Mouse (Mus musculus) megakaryocyte, embryonic 14.5 days (primary cell): ENCODE results near the gene Ctdspl. TPM values are rescaled to one million over a fixed set of nuclear protein-coding genes. Genes with fewer than 3 reads are reported as not detected.
A peak's percentile ranks its signal among the peaks of the same experiment; 100 is the strongest.

Source experiments
- H3K27me3 ChIP-seq: replicated peaks from 2 replicates; pipeline ENCODE3; 2012; ENCODE audit warnings: inconsistent platforms
- H3K36me3 ChIP-seq: replicated peaks from 2 replicates; pipeline ENCODE3; 2012; ENCODE audit warnings: low read length, inconsistent platforms, mixed read lengths
- H3K4me1 ChIP-seq: 2 replicates; pipeline ENCODE4 v1.6.1; 2012; ENCODE audit warnings: inconsistent platforms
- H3K4me3 ChIP-seq: replicated peaks from 2 replicates; pipeline ENCODE3; 2012; ENCODE audit warnings: moderate library complexity, mild to moderate bottlenecking, inconsistent platforms
- H3K9me3 ChIP-seq: 2 replicates; pipeline ENCODE4 v1.6.1; 2012; ENCODE audit warnings: inconsistent platforms
- FLI1 ChIP-seq: IDR thresholded peaks from 2 replicates; pipeline ENCODE4 v1.6.1; 2012; ENCODE audit warnings: low read length, inconsistent platforms, mixed read lengths
- GATA1 ChIP-seq: IDR thresholded peaks from 3 replicates; pipeline ENCODE4 v1.6.1; 2012; ENCODE audit warnings: mixed read lengths, low read length, inconsistent platforms, borderline replicate concordance
- polyA plus RNA-seq: library from polyadenylated mRNA; stranded (reverse); fragments of >175 nt; gene quantifications from 2 replicates; pipeline ENCODE4 v1.2.3, GENCODE M21; 2012; ENCODE audit warnings: low replicate concordance; ENCODE audit not compliant: insufficient read depth

The Ctdspl gene
- polyA plus RNA-seq, 1 experiment = 4.2 TPM

DNA sequence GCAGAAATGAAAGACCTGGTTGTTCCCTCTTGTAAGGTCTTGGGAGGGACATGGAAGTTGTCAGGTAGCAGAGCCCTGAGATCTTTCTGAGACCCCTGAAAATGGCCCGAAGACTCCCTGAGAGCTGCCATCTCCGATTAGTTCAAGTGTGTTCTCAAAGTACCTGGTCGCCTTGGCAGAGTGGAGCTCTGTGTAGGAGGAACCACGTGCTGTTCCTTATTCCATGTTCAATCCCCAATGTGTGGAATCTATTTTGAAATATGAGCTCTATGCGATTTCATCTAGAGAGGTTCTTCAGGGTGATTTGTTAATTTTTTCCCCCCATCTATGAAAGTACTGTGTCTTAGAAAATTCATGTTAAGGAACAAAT lies 66.3 kb downstream of the Ctdspl start:
- TF ChIP-seq FLI1 = no peak
- no peak for TF ChIP-seq GATA1

DNA sequence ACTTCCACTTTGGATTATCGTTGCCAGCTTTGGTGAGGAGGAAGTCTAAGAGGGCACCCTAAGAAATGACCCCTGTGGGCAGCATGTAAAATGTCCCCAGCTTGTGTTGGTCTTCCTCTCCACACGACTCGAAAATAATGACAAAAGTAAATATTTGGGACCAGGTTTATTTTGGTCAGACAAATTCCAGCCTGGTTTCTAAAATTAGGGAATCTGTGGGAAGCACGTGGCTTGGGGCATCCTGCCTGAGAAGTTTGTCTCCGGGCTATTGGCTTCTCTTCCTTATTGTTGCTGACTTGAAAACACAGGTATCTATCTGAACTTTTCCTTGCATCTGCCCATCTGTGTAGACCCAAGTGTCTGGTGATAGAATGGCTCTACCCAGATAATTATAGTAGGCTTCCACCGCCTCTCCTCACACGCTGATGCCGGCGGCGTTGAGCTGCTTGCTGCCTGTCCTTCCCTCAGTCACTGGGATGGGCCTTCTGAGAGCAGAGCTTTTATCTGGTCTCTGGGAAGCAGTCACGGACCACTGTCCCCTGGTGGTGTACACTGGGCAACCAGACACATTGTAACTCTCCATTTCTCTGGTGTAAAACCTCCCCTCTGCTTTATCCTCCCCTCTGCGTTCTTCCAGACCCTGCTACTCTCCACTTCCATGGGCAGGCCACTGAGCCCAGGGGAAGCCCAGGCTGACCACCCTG lies 68.4 kb downstream of the Ctdspl start:
- TF ChIP-seq FLI1 = no peak
- TF ChIP-seq GATA1 = no peak
- Histone ChIP-seq H3K36me3 (peaks cover 31% of the 10 kb centered on the region), H3K4me1 (peaks cover 81% of the 10 kb centered on the region), H3K4me3 (peak overlapping the region; percentile 66), H3K9me3 (peaks cover 2% of the 10 kb centered on the region; the same call in 1 of the 2 replicates), H3K27me3 (no peaks in the 10 kb centered on the region)

More for the DNA sequence above, 66.3 kb downstream of the Ctdspl start:
- Histone ChIP-seq H3K4me1 (peaks cover 91% of the 10 kb centered on the region), H3K36me3 (peaks cover 42% of the 10 kb centered on the region), H3K27me3 (no peaks in the 10 kb centered on the region), H3K4me3 (no peak overlapping the region), H3K9me3 (no peaks in the 10 kb centered on the region)

DNA sequence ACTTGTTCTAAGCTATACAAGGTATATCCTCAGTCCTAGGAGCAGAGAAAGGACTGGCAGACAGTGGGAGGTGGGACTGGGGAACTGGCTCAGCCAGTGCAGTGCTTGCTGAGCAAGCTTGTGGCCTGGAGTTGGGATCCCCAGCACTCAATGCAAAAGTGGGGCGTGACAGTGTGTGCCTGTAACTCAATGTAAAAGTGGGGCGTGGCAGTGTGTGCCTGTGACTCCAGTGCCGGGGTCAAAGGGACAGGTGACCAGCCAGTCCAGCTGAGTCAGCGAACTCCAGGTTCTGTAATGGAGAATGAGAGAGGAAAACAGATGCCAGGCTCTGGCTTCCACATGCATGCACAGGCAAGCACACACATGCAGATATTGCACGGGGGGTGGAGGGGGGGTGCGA lies 69.3 kb downstream of the Ctdspl start:
- no peak for TF ChIP-seq GATA1
- no peak for TF ChIP-seq FLI1
- Histone ChIP-seq H3K9me3 (peaks cover 6% of the 10 kb centered on the region), H3K4me3 (peak overlapping the region; percentile 66), H3K36me3 (peaks cover 37% of the 10 kb centered on the region), H3K27me3 (no peaks in the 10 kb centered on the region), H3K4me1 (peaks cover 81% of the 10 kb centered on the region)

DNA sequence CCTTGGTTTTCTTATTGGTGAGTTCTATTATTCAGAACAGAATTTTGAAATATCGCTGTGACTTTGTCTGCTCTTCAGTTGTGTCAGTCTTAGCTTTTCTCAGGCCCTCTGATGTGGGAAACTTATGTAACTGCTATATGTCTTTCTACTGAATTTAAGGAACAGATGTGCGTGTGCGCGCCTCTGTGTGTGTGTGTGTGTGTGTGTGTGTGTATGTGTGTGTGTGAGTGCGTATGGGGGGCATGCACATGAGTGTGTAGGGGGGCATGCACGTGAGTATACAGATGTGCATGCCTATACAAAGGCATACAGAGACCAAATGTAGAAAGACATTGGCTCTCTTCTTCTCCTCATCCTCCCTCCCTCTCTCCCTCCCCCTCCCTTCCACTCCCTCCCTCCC lies 71.0 kb downstream of the Ctdspl start:
- peaks cover 18% of the 10 kb centered on the region for H3K9me3 ChIP-seq
- peaks cover 81% of the 10 kb centered on the region for H3K4me1 ChIP-seq
- no peak overlapping the region for H3K4me3 ChIP-seq
- H3K27me3 ChIP-seq = no peaks in the 10 kb centered on the region
- no peak for TF ChIP-seq GATA1
- TF ChIP-seq FLI1 = no peak
- peaks cover 49% of the 10 kb centered on the region for H3K36me3 ChIP-seq

DNA sequence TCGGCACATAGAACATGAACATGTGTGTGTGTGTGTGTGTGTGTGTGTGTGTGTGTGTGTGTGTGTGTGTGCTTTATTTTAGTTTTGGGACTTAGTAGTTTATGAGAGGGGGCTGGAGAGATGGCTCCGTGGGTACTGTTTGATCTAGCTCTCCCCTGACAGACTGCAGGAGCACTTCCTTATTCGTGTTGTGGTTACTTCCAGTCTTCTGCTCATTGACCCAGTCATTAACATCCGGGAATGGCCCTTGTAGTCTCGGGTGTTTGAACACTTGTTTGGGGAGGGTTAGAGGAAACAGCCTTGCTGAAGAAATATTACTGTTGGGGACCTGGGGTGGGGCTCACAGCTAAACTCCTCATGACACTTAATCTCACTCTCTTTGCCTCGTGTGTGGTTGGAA lies 73.9 kb downstream of the Ctdspl start:
- Histone ChIP-seq H3K36me3 (peaks cover 60% of the 10 kb centered on the region), H3K27me3 (no peaks in the 10 kb centered on the region), H3K9me3 (peaks cover 18% of the 10 kb centered on the region), H3K4me3 (no peak overlapping the region), H3K4me1 (peaks cover 85% of the 10 kb centered on the region)
- TF ChIP-seq FLI1 (no peak), GATA1 (no peak)

DNA sequence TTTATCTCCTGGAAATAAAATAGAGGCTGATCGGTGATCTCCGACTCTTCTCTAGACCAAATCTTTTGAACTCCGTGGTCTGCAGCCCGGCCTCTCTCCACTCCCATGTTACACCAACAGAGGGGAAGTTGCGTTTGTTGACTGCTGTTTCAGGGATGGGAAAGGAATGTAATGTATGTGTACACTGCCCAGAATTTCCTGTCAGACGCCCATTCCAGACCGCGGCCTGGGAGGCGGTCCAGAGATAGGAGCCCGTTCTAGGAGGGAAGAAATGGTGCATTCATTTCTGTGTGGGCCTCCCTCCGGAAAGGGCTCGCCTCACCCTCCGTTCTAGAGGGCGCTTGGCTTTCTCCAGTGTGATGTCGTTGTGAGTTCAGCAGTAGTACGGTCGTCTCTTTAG lies 76.0 kb downstream of the Ctdspl start:
- H3K36me3 ChIP-seq = peaks cover 75% of the 10 kb centered on the region
- no peaks in the 10 kb centered on the region for H3K27me3 ChIP-seq
- H3K9me3 ChIP-seq = peaks cover 18% of the 10 kb centered on the region
- H3K4me1 ChIP-seq = peaks cover 82% of the 10 kb centered on the region
- peak overlapping the region; percentile 83 for H3K4me3 ChIP-seq
- TF ChIP-seq GATA1 = no peak
- TF ChIP-seq FLI1 = no peak

DNA sequence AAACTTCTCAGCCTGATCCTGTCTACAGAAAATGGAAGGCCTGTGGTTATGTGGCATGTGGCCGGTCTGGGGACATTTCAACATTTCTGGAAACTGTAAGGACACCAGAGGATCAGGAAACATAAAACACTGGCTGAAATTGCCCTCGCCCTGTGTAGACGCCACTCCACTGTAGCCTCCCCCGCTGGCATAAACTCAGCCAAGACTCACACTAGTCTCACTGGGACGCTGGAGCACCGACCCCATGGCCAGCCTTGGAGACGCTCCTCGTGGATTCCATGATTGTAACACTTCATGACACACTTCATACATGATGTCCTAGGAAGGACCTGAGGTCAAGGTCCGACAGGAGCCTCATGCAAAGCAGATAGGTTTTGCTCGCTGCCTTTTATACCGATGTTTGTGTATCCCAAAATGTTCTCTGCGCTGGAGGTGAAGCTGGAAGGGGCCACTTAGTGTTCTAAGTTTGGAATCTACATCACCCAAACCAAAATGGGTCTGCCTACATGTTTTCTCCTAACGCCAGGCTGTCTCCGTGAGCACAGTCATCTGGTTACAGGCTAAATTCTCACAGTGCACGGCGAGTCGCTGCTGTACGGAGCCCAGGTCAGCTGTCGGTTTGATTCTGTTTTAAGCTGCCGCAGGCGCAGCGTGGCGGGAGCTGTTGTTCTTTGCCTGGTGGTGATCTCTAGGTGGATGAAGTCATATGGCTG lies 77.9 kb downstream of the Ctdspl start:
- Histone ChIP-seq H3K27me3 (no peaks in the 10 kb centered on the region), H3K36me3 (peaks cover 87% of the 10 kb centered on the region), H3K9me3 (peaks cover 18% of the 10 kb centered on the region), H3K4me3 (no peak overlapping the region), H3K4me1 (peaks cover 88% of the 10 kb centered on the region)
- TF ChIP-seq FLI1 (no peak), GATA1 (no peak)

DNA sequence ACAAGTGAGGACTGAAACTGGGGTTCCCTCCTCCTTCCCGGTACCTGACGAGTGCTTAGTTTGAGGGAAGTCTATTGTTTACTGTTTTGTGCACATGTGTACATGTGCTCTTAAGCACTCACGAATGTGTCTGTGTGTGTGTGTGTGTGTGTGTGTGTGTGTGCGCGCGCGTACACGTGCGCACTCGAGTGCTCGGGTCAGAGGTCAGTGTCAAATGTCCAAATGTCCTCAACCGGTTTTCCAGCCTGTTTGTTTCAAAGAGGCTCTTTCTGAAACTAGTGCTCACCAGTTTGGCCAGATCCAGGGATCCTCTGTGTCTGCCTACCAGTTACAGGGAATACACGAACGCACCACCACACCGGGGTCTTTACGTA lies 78.4 kb downstream of the Ctdspl start:
- Histone ChIP-seq H3K9me3 (peaks cover 16% of the 10 kb centered on the region), H3K4me3 (no peak overlapping the region), H3K36me3 (peaks cover 86% of the 10 kb centered on the region), H3K27me3 (no peaks in the 10 kb centered on the region), H3K4me1 (peaks cover 86% of the 10 kb centered on the region)
- TF ChIP-seq GATA1 (no peak), FLI1 (no peak)

DNA sequence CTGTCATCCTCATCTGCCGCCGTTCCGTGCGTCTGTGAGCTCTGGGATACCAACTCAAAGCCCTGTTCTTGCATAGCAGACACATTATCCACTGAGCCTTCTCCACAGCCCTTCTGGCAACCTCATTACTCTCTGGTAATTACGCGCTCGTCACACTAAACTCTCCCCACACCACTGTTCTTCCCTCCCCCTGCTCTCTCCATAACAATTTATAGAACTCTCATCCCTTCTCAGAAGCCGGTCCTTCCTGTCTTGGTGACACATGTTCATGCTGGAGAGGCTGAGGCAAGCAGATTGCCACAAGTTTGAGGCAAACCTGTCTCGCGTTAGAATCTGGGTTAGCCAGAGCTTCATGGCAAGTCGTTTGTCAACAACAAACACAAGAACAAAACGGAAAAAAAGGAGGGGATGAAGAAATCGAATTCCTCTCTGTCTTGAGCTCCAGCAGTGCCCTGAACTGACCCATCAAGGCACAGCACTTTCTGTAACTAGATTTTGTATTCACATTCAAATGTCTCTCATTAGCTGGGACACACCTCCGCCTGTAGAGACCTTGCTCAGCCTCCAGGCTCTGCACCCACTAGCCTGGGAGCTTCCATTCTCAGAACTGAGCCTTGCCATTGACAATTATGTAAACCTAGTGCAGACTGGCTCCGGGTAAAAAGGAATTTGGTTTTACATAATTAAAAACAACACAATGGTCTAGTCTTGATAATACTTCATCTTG lies 79.2 kb downstream of the Ctdspl start:
- H3K36me3 ChIP-seq = peaks cover 86% of the 10 kb centered on the region
- TF ChIP-seq GATA1 = no peak
- TF ChIP-seq FLI1 = no peak
- no peaks in the 10 kb centered on the region for H3K27me3 ChIP-seq
- H3K9me3 ChIP-seq = peaks cover 12% of the 10 kb centered on the region
- H3K4me1 ChIP-seq = peaks cover 78% of the 10 kb centered on the region
- H3K4me3 ChIP-seq = no peak overlapping the region

DNA sequence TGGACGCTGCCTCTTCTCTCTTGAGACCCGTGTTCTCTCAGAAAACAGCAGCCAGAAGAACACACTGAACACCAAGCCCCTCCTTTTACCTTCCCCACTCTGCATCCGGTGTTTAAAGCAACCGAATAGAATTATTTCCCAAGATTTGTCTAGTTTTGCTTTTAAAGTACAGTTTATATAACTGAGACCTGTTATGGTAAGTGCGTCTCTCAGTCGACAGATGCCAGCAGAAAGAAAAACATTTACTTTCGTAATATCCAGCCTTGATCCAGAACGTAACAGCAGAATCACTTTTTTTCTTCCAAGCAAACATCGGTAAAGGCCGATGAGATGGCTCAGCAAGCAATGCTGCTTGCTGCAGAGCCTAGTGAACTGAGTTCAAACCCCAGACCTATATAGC lies 81.0 kb downstream of the Ctdspl start:
- TF ChIP-seq FLI1 (no peak), GATA1 (no peak)
- Histone ChIP-seq H3K4me1 (peaks cover 60% of the 10 kb centered on the region), H3K9me3 (no peaks in the 10 kb centered on the region), H3K36me3 (peaks cover 86% of the 10 kb centered on the region), H3K4me3 (no peak overlapping the region), H3K27me3 (no peaks in the 10 kb centered on the region)
